Mouse (Mus musculus): Measurements from ENCODE around the gene Ntn3. TPM values are rescaled to one million over a fixed set of nuclear protein-coding genes. Genes with fewer than 3 reads are reported as not detected.

The Ntn3 gene
- total RNA-seq (2022) = 10 to 100 TPM in 2 of 4 experiments, 1 to 10 TPM in 2; 9.5 to 10.6 (median 9.9) TPM

DNA sequence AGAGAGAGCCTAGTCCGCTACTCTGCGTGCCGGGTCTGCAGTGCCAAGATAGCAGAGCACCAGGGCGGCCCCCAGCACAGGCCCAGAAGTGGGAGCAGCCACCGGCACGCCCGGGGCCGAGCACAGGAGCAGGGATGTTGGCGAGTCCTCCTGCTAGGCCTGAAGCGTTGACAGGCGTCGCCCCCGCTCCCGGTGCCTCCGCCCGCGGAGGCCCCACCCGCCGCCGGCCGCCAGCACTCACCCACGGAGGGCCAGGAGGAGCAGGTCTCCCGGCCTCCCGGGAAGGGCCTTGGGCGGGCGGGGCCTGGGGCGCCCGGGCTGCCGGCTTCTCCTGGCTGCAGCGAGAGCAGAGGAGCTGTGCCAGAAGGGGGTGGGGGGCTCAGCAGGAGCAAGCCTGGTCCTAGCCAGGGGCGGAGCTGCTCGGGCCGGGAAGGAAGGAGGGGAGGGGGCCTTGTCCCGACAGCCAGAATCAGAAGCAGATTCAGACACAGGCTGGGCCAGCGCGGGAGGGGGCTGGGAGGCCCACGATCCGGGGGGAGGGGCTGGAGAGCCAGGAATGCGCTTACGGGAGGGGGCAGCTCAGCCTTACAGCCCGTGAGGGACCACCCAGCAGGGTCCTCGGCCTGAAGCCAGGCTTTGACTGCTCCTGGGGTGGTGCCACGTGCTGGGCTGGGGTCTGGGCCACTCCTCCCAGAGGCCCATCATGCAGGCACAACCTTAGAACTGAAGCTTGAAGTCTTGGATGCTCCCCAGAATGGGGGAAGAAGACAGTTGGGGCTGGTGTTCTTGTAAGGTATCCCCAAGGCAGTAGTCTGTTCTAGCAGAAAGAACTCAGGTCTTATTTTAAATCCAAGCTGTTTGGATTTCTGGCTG lies at the start of gene Ntn3:
TSS of gene Ntn3 (minus strand) at position 489 of the 873 bp plus-strand sequence.
- no peak for DNase-seq (ENCODE audit: low spot score in 2 of 2)

DNA sequence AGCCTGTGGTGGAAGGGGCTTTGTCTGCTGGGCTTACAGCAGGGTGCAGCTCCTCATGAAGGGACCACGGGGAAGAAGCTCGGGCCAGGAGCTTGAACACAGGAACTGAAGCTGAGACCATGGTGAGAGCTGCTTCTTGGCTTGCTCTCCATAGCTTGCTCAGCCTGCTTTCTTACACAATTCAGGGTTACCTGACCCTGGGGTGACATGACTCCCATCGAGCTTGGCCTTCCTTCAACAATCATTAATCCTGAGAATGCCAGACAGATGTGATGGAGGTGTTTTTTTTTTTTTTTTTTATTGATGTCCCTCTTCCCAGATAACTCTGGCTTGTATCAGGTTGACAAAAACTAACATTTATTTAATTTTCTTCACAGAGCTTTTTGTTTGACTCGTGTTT lies 49.6 kb upstream of the Ntn3 start:
- DNase-seq (ENCODE audit: low spot score in 2 of 2) = no peak

DNA sequence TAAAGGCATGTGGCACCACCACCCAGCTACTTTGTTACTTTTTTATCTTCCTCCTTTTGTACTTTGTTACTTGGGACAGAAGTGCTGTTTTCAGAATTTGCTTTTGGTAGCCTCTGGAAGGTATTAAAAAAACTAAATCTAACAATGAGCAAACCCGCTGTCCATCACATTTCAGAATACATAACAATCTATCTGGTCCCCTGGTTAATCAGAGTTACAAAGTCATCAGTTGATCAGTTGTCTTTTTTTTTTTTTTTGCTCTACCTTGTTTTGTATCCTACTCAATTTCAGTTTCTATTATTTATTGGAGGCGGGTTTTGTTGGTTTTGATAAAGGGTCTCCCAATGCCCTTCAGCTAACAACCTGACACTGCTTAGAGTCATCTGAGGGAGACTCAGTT lies 43.0 kb upstream of the Ntn3 start:
- no peak for DNase-seq (ENCODE audit: low spot score in 2 of 2)

DNA sequence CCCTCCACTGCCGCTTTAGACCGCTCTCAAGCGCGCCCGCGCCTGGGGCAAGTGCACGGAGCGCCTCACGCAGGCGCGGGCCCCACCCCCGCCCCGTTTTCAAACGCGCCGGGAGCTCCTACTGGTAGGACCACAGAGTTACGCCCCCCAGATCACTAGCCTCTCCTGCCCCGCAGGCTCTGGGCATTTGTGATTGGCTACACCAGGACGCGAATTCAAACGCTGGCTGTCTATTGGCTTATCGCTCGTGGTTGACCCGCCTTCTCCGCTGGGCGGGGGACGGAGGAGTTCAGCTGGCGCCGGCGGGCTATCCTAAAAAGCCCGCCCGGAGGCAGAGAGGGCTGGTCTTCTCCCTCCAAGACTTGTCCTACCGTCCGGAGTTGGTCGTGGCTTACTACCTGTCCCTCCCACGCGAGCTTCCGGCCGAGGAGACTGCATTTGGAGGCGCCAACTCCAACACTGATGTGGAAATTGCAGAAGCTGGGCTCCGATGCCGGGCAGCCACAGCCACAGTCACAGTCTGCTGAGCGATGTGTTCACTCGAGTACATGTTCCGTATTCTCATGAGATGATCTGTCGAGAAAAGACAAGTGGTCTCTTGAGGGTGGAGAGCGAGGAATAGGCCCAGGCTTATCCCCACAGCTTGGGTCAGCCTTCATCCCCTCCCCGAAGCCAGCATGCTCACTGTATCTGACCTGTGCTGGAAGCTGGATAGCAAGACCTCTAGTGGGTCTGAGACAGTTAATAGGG lies 42.2 kb upstream of the Ntn3 start, which contains the start of gene Ccnf:
TSS of gene Ccnf (minus strand) at position 165 of the 750 bp plus-strand sequence.
- DNase-seq (ENCODE audit: low spot score in 2 of 2) = peak; percentile 85 to 97

DNA sequence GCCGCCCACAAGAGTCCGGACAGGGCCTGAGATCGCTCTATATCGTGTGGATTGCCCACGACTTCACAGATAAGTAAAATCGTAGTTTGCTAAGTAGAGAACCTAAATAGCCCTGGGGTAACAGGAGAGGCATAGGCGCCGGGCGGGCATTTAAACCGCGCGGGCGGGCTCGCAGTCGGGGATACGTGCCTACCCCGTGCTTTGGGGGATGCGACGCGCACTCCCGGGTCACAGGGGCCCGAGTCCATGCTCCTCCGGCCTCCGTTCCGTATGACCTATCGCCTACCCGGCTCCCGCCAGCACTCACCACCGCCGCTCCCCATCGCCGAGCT lies 41.6 kb upstream of the Ntn3 start:
- no peak for DNase-seq (ENCODE audit: low spot score in 2 of 2)

DNA sequence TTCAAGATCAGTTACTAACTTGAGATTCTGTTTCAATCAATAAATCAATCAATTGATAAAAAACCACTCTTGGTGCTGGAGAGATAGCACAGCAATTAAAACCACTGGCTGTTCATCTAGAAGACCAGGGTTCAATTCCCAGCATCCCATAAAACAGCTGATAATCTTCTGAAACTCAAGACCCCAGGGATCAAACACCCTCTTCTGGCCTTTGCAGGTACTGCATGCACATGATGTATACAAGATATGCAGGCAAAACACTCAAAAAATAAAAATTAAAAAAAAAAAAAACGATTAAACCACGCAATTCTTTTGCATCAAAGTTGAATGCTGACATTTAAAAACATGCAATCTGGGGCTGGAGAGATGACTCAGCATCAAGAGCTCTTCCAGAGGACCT lies 39.3 kb upstream of the Ntn3 start:
- DNase-seq (ENCODE audit: low spot score in 2 of 2) = no peak

DNA sequence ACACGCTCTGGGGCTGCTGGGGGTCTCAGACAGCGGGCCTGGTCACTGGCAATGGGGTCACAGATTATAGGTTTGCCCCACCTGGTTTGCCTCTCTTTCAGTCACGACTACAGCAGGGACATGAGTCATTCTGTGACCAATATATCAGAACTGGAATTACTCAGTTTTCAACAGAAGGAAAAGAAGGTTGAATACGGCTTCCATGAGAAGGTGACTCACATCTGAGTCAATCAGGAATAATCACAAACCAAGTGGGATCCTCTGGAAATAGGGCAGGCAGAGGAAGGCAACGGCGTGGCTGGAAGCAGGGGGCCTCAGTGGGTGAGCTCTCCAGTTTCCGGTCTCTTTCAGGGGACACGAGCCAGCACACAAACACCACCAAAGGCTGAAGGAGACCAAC lies 34.7 kb upstream of the Ntn3 start:
- peak in 1 of 2 experiments; percentile 33 for DNase-seq (ENCODE audit: low spot score in 2 of 2)

DNA sequence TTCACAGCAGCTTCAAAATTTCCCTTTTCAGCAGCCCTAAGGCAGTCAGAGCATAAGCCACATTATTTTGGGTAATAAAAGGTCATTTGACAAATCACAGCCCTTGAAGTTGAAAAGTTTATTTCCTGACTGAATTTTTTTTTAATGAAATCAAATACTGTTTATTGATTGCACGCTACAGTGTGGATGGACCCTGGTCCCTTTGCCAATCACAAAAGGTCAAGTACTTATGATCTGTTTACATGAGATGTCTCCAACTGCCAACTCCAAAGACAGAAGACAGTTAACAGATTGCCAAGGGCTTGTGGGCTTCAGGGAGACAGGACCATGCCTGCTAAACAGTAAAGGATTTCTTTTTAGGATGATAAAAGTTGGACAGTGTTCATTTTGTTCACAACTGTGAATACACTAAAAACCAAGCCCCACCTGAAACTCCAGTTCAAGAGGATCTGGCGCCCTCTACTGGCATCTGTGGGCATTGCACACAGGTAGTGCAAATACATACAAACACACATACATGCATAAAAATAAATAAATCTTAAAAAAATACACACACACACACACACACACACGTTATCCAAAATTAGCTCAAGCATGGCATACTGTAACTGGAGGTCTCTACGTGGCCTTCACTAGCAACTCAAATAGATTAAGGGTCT lies 34.1 kb upstream of the Ntn3 start:
- DNase-seq (ENCODE audit: low spot score in 2 of 2) = no peak

DNA sequence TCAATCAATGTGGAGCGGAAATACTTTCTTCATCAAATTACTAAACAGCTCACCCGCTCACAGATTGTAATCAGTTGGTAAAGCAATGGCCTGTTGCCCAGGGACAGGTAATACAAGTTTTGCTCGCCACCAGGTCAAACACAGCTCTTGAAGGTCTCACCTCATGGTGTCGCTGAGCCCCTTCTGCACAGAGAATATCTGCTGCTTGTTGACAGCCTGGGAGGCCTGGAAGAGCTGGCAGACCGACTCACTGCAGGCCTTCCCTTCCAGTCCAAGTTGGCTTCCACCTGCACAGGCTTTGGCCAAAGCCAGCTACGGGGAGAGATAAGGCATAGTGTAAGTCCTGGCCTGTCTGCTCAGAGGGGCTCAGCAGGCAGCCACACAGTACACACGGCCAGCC lies 27.6 kb upstream of the Ntn3 start:
- DNase-seq (ENCODE audit: low spot score in 2 of 2) = no peak

DNA sequence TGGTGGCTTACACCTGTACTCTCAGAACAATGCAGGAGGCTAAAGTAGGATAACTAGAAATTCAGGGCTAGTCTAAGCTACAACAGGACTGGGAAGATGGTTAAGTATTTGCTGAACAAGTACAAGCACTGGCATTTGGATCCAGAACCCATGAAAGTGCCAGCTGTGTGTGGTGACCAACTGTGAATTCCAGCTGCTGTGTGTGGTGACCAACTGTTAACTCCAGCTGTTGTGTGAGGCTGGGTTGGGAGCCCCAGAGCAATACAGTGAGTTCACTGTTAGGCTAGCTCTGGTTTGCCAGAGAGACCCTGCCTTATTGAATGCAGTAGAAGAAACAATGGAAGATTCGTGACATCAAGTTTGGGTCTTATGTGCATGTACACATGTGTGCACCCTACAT lies 27.1 kb upstream of the Ntn3 start:
- no peak for DNase-seq (ENCODE audit: low spot score in 2 of 2)

DNA sequence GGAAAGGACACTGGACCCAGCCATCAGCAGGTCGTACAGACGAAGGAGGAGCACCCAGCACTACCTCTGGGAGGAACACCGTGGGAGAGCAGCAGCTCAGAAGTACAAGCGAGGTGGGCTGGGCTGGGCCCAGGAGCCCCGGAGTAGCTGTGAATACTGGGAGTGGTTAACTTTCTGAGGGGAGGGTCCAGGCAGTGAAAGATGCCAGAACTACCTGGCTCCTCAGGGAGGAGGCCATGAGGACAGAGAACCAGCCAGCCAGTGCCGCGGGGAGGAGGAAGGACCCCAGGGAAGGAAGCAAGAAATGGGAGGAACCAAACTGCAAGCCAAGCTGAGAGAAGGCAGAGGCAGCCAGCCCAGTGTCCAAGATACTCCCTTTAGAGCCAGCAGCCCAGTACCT lies 18.6 kb upstream of the Ntn3 start:
- DNase-seq (ENCODE audit: low spot score in 2 of 2) = no peak

DNA sequence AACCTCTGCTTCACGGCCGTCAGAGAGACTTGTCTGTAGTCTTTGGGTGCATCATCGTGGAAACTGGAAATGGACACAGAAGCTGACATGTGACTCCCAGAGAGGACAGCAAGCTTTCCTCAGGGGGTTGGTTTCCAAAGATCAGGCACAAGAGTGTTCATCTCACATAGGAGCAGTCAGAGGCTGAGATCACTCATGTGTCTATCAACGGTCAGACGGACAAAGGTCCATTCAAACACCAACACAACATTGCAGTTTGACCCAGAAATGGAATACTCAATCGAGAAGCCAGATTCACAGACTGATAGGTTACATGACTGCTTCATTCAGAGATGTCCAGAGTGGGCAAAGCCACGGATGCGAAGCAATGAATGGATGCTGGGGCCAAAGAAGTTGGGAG lies 17.4 kb upstream of the Ntn3 start:
- no peak for DNase-seq (ENCODE audit: low spot score in 2 of 2)

DNA sequence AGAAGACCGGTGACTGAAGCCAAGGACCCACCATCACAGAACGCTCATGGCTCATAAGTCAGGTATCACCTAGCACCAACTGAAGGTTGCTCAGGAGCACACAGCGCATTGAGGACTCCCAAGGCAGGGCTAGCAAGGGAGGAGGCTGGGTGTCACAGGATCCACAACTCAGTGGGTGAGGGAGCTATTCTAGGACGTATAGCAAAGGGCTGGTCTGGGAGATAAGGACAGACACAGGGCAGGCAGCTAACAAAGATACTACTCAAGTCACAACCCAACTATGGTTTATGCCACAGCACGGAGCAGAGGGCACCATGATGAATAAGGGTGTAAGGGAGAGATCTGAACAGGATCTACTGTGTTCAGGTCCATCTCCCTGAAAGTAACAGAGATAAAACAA lies 16.5 kb upstream of the Ntn3 start:
- DNase-seq (ENCODE audit: low spot score in 2 of 2) = no peak

DNA sequence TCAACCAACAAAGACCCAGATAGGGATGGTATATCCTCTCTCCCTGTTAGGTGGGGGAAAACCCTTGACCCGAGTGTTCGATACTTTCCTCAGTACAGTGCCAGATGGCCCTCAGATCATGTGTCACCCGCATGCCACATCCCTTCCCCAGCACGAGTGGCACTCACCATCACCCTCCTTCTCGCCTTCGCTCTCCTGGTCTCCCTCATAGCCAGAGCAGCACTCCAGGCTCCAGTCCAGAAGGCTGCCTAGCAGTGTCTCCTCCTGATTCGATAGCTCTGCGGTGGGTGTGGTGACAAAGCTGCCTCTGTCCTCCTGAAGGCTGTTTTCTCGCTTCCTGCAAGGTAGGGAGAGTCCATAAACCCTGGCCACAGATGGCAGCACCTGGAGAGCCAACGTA lies 15.4 kb upstream of the Ntn3 start:
- DNase-seq (ENCODE audit: low spot score in 2 of 2) = no peak

DNA sequence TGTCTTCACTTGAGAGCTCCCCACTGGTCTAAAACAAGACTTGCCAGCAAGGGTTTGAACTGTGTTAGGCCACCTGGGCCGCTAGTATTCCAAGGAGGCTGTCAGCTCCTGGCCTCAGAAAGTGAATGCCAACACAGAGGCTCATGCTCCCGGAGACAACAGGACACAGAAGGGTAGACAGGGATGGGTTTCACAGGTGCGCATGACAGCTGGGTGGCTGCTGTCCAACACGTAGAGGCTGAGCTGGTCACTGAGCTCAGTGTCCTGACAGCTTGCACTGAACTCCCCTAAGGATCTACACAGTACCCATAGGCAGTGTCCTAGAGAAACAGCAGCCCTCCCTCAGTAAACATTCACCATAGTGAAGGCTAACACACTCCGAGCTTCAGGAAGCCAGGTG lies 14.2 kb upstream of the Ntn3 start:
- no peak for DNase-seq (ENCODE audit: low spot score in 2 of 2)

DNA sequence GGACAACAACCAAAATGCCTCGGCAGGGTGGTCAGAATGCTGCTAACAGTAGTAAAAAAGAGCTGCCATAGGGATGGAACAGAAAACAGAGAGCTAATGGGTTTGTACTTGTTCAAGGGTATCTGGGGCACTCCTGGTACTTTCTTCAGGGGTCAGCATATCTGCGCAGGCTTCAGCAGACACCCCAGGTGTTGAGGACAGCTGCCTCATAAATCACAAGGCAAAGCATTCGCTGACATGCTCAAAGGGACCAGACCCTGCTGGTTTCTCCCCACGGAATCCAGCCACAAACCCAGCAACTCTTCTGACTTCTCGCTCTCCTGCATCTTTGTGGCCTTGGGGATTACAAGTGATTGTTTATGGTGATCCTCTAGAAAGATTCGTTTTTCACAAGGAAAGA lies 13.3 kb upstream of the Ntn3 start:
- no peak for DNase-seq (ENCODE audit: low spot score in 2 of 2)

DNA sequence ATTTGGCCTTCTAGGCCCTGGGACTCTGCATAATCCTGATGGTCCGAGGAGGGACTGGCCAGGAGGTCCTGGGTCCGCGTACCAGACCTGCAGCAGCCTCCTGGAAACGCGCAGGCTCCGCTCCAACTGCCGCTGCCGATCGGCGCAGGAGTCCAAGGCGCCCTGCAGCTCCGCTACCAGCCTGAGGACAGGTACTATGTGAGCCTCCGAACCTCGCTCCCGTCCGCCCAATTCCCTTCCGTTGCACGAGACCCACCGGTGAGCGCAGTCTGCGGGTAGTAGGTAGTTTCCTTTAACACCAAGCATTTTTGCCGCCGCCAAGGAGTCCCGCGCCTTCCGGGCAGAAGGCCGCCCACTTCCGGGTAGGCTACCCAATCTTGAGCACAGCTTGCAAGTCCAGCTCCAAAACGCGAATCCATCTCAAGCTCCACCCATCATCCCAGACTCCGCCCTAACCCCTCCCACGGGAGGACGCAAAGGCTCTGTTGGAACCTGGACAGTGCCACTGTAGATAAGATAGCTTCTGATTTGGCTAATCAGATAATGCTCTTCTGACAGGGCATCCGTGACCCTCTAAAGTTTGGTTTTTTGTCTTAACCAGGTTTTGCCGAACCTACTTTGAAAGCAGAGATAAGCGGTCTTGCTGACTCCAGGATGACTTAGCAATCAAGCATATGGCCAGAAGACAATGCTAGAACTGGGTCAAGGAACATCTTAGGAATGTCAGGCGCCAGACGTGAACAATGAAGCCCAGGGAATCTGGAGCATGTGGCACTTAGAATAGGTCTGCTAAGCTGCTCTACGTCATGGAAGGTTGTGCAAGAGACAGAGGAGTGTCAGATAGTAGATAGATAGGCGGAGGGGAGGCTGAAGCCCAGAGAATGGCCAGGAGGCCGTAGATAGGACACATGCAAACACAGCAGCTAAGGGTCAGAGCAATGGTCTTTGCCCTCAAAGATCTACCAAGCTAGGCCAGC lies 11.4 kb upstream of the Ntn3 start, which contains the start of gene Tedc2:
TSS of gene Tedc2 (minus strand) at position 417 of the 977 bp plus-strand sequence.
- peak; percentile 81 to 92 for DNase-seq (ENCODE audit: low spot score in 2 of 2)

DNA sequence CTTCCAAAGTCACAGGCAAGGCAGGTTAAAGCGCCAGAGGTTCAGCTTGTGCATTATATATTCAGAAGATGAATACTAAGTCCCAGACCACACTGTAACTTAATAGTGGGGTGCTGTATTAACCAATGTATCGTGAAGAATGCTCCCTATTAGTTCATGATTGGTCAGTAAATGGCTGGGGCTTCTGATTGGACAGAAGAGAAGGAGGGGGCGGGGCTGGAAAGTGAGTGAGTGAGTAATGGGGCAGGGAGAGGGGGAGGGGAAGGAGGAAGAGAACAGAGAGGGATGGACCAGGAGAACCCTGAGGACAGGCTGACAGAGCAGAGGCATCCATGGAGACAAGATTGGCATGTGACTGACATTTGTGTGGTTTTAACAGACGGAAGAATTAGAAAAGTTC lies 7.5 kb upstream of the Ntn3 start:
- no peak for DNase-seq (ENCODE audit: low spot score in 2 of 2)

DNA sequence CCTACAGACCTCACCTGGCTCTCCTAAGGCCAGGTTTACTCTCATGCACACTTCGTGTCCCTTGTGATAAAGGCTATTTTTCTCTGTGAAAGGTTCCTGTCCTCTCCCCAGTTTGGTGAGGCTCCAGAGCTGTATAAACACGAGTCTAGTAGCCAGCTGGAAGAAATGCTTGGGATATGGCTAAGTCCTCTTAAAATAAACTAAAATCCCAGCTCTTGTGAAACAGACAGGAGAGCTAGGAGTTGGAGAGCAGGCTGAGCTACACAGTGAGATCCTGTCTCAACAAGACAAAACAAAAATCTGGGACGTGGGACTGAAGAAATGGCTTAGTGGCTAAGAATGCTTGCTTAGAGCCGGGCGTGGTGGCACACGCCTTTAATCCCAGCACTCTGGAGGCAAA lies 3.9 kb upstream of the Ntn3 start:
- no peak for DNase-seq (ENCODE audit: low spot score in 2 of 2)

DNA sequence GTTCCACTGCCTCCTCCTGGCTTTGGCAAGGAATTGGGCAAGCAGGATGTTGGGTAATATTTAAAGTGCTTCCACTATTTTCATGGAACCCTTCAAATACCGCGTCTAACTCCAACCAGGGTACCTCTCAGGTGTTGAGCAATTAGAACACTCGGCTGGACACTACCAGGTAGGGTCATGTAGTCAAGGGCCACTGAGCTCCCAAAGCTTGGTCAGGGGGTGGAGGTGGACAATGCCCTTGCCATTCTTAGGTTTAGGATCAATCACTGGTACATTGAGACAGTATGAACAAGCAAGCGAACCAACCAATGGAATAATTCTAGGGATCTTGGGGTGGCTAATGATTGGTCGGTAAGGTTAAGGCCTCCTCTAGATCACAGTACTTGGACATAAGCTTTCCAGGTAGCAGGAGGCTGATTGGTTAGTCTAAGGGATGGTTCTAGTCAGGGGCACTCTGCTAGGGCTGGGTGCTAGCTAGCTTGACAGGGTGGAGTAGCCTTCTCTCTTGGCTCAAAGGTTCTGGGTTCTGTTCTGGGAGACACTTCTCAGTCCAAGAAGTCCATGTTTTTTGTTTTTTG lies 3.2 kb upstream of the Ntn3 start:
- DNase-seq (ENCODE audit: low spot score in 2 of 2) = no peak

Measured in left cerebral cortex, adult 8-10 months (tissue).